Mouse (Mus musculus) frontal cortex, adult 2 months (tissue): Measurements from ENCODE around the gene Vps26b. TPM values are rescaled to one million over a fixed set of nuclear protein-coding genes. Genes with fewer than 3 reads are reported as not detected.
A peak's percentile ranks its signal among the peaks of the same experiment; 100 is the strongest.

Experiments used
- DNase-seq, 2 experiments: peaks; one replicate each; pipeline ENCODE4 v3.0.0; 2022; ENCODE audit warnings: low spot score in 1 of 2; ENCODE audit errors: extremely low spot score in 1 of 2
- polyA plus RNA-seq: library from polyadenylated mRNA; depleted of rRNA; stranded (reverse); fragments of >200 nt; gene quantifications from 2 replicates; pipeline ENCODE4 v1.2.3, GENCODE M21; 2012; rRNA removed

Gene Vps26b
- polyA plus RNA-seq = 67.4 and 74.9 TPM in 2 replicates

DNA sequence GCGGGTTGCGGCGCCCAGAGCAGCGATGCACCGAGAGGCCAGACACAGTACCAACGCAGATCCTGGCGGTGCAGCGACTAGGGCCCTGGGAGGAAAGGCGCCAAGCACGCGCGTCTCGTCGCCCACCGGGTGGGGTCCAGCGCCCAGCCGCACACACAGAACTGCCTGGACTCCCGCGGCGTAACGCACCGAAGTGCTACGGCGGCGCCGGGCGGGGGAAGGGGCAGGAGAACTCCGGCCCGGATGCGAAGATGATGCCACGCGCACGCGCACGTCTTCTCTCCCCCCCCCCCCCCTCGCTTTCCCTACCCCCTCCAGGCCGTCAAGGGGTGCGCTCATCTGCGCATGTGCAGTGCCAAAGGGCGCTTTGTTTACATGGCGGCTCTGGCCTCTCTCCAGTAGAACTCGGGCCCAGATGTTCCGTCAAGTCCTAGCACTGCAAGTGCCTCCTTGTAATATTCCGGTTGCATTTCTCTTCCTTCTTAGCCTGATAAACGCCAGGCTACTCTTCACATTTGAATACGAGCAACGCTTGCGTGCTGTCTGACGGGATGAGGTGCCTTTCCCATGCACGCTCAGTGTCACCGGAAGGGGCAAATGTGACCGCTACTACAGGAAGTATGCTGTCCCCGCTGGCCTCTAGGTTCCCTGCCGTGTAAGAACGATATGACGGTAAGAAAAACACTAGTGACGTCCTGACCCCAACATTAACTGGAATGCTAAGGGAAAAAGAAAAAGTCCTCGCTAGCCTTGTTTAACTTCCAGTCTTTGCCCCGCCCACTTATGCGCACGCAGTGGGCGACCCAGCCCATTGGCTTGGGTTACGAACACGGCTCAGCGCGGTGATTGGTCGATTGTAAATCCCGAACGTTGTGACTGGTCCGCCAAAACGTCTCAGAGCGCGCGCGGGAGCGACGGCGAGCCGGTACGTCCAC lies at the start of gene Vps26b, which contains the start of gene Ncapd3:
Vps26b (minus strand) TSS at position 238 of the 935 bp plus-strand sequence.
Ncapd3 (plus strand) TSS at position 348 of the 935 bp plus-strand sequence.
- peak; percentile 96 to 98 for DNase-seq

DNA sequence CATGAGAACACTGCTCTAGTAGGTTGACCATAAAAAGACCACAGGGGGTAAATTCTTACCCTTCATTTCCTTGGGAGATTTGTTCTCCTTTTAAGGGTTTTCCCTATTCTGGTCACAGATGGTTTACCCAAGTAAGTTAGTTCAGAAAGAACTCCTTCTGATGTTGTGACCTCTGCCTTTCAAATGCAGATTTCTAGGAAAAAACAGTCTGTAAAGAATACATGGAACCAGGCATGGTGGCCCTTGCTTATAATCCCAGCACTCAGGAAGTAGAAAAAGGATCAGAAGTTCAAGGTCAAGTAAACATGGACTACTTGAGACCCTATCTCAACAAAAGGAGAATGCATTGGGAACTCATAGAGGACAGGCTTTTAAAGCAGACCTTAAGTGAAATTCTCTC lies 45.9 kb upstream of the Vps26b start:
- DNase-seq = no peak

DNA sequence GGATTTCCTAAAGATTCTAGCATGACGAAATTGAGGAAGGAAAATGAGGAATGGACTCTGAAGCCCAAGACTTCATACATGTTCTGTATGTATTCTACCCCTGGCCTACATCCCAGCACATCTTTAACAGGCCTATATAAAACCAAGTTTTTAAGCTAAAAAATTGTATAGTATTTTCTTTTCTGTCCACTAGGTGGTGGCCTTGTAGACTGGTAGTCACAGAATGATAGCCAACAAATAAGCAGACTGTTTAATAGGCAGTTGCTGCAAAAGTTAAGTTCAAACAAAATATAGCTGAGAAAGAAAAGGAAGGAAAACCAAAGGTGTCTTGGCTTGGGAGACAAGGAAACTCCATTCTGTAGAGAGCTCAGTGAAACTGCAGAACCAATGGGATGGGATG lies 44.8 kb upstream of the Vps26b start:
- no peak for DNase-seq

DNA sequence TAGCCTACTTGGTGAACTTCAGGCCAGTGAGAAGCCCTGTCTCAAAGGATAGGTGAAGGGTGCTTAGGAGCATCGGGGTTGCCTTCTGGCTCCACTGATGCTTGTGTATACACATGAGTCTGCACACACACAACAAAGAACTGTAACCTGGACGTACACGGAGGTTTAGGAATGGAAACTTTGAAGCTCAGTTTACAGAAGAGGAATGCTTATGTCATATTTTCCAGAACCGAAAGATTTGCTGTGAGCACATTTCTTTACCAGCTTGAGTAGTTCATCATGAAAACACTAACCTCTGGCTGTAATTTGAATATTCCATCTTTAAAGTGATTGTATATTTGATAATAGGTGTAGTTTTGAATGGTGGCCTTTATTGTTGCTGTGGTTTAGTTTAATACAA lies 41.0 kb upstream of the Vps26b start:
- no peak for DNase-seq

DNA sequence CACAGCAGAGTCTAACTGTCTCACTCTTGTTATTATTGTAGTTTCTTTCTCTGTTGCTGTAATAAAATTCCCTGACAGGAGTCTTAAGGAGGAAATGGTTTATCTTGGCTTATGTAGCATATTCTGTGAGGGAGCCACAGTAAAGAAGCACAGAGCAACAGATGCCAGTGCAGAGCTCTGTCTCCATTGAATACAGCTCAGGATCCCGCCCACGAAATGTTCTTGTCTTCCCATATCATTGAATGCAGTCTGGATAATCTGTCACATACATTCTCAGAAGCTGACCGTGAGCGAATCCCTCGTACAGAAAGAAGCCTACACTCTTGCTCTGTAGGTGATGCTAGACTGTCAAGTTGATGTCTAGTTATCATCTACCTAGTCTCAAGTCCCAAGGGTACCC lies 28.5 kb upstream of the Vps26b start:
- DNase-seq = peak; percentile 59 to 76

DNA sequence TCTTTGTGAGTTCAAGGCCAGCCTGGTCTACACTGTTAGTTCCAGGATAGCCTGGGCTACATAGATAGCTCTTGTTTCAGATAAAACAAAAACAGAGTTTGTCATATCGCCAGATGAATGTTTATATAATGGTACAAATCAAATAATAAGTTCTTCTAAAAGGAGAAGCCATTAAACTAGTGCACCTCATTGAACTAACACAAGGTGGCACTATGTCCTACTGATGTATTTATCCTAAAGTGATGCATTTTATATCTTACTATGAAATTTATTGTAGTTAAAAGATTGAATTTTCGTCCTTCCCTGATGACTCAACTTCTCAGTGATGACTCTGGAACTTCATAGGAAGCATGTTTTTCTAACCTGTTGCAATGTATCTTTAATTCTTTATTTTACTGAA lies 19.6 kb upstream of the Vps26b start:
- DNase-seq = peak in 1 of 2 experiments; percentile 42

DNA sequence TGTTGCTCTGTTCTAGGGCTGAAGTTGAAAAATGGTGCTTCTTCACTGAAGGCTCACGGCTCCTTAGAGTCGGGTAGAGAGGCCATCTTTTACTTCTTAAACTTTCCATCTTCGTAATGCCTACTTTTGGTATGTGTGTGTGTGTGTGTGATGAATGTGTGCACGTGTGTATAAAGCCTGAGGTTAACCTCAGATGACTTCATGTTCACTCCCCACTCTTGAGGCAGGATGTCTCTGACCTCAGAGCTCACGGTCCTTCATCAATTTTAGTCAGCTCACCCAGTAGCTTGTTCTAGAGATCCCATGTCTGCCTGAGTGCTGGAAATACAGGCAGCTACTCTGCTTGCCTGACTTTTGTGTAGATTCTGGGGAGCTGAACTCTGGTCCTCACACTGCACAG lies 14.0 kb upstream of the Vps26b start:
- no peak for DNase-seq

DNA sequence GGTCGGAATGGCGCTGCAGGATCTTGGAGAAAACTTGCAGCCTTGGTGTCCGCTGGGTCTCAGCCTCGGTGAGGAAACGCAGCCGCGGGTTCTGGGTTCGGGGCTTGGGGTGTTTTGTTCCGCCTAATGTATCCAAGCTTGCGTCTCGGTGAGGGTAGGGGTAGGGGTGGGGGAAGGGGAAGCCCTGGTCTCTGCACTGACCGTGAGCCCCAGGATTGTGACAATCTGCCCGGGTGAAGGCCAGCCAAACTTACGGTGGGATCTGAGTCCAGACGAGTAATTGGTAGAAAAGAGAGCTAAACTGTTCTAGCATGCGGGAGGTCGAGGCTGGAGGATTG lies 867 bp upstream of the Vps26b start:
- DNase-seq = no peak

DNA sequence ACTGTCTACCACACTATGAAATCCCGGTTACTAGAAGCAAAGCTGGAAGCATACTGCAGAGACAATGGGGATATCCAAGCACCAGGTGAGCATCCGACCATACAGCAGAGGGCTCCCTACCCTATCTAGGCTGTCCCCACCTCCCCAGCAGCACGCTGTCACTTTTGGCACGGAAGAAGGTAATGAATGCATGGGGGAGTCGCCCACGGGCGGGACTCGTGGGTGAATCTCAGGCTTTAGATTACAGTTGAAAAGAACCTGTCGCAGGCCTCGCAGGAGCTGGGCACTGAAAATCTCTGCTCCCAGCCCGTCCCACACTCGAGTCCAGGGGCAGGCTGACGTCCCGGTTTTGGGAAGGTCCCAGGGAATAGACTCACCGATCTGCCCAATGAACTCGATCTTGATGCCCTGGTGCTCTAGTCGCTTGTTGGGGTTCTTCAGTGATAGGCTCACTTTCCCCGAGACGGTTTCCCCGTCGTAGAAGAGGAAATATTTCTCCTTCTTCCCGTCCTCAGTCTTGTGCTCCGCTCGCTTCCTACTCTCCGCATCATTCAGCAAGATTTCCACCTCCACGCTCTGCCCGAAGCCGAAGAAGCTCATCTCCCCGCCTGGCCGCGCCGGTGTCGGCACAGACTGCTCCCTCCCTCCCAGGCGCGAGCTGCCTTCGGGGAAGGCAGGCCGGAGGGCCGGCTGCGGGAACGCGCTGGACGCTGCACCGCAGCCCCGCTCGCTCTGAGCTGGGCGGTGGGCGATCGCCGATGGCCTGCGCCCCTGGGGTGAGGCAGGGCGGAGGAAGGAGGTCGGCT lies 640 bp downstream of the Vps26b start:
- peak; percentile 60 to 73 for DNase-seq

DNA sequence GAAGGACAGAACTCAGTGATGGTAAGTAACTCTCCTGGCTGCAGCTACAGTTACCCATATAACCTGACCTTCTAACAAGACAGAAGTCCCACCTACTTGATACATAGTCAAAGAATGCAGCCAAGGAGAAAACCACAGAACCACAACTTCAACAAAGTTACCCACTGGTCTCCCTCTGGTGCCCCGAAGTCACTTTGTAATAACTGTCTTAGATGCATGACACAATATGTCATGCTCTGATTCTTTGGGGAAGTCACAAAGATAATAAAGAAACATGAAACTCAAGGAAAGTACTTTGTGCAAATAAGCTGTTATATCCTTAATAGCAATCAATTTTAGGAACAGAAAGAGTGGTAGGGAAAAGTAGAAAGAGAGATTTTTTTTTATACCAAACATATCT lies 3.2 kb downstream of the Vps26b start:
- DNase-seq = no peak

DNA sequence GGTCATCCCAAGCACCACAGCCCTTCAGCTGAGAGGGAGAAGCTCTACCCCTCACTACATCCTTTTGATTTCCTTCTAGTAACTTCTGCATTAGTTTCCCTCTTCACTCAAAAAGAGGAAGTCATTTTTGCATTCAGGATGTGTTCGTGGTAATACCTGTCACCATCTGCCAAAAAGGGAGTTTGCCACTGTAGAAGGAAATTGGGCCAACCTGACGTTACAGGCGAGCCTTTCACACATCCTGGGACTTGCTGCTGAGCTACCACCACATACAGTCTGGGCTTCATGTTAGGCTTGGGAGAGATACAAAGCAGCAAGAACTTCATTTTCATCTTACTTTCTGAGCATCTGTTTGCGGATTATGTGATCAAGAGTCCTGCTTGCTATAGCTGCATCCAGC lies 6.2 kb downstream of the Vps26b start:
- no peak for DNase-seq

DNA sequence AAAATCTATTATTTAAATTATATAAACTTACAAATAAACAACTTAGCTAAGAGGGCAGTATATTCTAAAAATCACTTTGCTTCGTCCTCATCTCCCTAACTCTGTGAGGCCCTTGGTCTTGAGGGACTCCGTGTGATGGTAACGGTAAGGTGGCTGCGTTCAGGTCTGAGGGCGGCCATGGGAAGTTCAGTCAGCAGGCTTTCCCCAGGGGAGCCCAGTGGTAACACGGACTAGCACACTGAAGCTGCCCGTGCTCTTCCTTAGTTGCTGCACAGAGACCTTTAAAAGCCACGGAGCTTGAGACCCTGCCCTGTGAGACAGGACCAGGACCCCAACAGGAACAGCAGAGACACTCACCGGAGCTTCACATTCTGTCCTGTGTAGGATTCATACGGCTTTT lies 10.9 kb downstream of the Vps26b start:
- no peak for DNase-seq

DNA sequence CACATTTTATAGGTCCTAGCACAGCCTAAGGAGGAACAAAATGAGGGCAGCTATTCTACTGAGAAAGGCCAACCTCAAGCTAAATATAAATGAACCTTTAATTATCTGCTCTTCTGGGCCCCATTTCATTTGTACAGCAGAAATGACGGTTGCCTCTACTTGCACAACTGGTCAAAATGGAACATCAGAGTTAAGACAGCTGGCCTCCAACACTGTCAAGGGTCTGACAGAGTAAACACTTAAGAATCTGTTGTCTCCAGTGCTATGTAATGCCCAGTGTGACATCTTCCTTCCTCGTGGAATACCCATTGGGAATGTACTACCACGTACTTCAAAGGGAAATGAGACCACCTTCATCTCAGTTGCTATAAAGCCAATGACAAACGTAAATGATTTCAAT lies 18.3 kb downstream of the Vps26b start:
- DNase-seq = no peak

DNA sequence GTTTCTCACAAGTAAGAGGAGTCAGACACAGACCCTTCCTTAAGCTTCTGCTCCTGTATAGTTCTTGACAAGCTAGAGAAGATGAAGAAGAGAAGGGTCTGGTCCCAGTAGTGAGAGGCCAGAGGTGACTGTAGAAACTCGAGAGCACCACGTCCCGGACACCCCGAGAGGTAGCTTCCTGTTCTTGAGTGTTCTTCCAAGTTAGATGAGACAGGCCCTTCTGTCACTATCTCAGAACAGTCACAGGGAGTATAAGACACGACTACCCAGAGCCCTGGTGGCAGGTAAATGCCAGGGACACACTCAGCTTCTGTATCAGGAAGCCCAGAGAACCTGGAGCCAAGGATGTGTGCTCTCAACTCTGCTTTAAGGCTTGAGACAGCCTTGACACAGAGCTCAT lies 20.6 kb downstream of the Vps26b start:
- DNase-seq = no peak

DNA sequence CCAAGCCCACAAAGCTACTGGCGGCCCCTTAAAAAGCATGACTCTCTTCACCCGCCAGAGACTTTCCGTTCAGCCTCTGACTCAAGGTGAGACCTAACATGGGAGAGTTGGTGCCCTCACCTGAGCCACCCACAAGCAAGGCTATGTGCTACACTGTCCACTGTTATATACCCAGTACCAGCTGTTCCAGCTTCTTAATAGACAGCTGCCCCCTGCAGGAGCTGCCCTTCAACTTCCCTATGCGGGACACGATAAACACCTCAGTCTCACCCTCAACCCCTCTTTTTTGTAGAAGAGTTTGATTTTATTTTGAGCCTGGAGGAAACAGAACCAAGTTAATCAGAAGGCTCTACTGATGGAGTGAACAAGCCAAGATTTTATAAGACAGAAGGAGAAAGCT lies 23.0 kb downstream of the Vps26b start:
- no peak for DNase-seq

DNA sequence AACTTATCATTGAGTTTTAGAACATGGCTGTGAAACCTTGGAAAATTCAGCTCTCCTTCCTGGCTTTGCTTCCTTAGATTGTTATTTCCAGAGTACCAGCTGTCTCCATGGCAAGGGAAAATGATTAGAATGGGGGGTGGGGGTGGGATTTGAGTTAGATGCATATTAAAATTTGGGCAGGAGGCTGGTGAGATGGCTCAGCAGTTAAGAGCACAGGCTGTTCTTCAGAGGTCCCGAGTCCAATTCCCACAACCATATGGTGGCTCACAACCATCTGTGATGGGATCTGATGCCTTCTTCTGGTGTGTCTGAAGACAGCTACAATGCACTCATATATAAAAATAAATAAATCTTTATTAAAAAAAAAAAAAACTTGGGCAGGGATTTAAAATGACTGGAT lies 23.9 kb downstream of the Vps26b start:
- DNase-seq = no peak

DNA sequence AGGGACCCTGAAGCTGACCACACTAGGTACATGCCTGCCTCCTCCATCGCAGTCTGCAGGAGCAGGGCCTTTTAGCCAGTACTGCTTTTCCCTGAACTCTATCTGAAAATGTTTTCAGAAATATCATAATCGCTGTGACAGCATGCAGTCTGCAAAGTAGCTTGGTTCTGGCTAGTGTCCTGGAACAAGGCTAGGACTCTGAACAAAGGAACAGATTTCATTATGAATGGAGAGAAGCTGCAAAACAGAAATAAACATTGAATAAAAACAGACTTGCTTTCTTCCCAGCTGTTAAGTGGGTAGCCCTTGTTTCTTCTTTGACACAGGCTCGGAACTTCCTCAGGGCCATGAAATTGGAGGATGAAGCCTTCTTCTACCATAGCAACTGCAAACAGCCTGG lies 24.6 kb downstream of the Vps26b start:
- no peak for DNase-seq

DNA sequence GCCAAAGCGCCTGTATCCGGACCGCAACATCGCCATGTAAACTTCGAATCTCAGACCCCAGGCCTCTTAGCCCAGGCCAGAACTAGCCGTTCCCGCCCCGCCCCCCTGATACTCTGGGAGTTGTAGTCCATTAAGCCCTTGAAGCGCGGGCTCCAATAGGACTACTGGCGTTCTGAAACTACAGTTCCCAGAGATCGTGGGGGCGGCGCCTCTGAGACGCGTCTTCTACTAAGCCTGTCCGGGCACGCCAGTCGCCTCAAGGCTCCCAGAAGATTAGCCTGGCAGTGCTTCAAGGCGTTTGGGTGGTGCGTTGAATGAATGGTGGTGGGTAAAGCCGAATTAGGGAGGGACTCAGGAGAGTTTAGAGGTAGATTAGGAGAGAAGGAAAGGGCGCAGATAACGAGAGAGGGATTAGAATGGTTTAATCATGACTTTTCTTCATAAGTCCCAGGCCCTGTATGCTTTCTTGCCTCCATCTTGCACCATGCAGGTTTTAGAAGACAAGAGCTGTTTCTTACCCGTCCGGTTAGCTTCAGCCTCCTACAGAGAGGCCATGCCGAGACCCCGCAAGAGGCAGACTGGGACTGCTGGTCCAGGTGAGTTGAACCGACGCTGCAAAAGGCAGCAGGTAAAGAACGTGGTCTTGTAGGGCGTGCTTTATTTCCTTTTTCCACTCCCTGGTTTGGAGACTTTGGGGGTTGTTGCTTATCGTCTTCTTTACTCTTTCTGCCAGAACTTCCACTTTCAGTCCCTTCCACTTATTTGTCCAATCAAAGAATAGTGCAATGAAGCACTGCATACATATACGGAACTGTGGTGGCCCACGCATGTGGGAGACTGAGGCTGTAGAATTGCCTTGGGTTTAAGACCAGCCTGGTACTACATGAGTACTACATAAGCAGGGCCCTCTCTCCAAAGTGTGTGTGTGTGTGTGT lies 30.1 kb downstream of the Vps26b start, which contains the start of the genes Acad8 and Thyn1:
Acad8 (minus strand) TSS at position 106 of the 935 bp plus-strand sequence.
Thyn1 (plus strand) TSS at position 250 of the 935 bp plus-strand sequence.
- DNase-seq = peak; percentile 95 to 98

DNA sequence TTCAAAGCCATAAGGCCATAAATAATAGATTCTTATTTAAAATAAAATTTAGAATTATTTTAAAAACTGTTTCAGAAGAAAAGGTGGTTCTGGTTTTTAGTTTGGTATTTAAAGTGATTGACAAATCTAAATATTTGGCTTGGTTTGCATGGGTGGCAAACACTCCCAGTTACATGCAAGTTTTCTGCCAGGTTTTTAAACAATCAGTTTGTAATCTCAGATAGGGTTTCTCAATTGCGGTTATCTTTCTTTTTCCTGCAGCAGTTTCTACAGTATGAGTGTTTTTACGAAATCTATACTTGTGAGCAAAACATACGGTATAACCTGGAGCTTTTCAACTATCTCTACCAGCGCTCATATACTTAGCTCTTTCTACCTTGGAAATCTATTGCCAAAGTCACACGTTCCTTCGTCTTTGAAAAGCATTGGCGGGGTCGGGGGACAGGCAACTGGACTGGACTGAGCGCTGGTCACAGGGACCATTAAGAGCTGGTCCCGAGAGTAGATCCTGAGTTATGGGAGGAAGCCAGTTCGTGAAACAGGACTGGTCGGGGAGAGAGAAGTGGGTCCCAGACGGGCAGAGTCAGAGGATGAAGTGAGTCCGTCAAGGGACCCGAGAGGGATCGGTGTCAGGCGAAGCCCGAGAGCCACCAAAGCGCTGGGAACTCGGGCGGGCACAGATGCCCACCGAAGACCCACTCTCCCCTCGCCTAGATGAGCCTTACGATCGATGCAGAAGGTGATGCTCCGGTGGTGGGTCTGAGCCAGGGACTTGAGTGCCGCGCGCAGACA lies 31.0 kb downstream of the Vps26b start:
- no peak for DNase-seq

DNA sequence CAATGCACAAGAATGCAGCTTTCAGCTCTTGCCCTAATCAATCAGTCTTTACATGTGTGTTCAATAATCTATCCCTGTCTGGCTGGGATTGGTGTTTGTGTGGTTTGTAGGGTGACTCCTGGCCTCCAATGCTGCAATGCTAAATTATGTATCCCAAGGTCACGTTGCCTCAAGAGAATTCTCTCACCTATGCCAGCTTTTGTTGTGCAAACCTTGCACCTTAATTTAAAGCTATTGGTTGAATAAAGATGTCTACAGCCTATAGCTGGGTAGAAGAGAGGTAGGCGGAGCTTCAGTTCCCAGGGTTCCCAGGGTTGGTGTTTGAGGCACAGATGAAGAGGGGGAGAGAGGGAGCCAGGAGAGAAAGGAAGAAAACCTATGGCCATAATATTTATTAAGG lies 32.4 kb downstream of the Vps26b start:
- no peak for DNase-seq
